Mouse (Mus musculus): ENCODE data around the gene Tet2. TPM values are rescaled to one million over a fixed set of nuclear protein-coding genes. Genes with fewer than 3 reads are reported as not detected.

The Tet2 gene
- polyA plus RNA-seq, 1 experiment from 2014 or later: 28.4 TPM

DNA sequence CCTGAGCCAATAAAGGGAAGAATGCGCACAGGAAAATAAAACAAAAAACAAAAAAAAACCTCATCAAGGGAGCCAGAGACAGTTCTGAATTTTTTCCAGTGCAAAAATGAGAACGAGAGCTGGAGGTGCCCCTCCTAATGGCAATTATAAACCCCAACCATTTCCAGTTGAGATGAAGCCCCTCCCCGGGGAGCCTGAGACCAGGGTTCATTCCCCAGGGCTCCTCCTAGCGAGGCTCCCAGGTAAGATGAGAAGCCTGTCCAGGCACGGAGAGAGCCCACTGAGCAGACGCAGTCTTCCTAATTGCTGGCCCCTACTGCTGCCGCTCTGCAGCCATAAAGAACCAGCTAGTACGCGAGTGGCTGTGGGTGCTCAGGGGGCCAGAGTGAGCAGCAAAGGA lies 34.2 kb upstream of the Tet2 start:
- WGBS: 42% methylated on average over 9 of the region's 9 CpGs

DNA sequence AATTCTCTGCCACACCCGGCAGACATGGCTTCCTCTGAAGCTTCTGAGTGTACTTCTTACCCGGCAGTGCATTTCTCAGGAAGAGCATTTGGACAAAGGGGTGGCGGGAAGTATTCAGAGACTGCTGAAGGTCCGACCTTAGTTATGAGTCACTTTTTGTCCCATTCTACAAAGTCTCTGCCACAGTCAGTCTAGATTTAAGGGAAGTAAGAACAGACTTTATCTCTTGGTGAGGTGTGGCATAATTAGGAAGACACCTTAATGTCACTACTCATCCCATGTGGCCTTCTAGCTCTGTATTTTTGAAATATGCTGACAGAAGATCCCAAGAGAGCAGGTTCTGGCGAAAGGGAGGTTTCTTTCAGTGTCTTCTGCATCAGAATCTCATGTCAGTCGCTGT lies 30.0 kb upstream of the Tet2 start:
- WGBS: 86% methylated on average over 6 of the region's 6 CpGs

More for the DNA sequence above, 34.2 kb upstream of the Tet2 start:
- Histone ChIP-seq H3K36me3 (ENCODE audit: control insufficient read depth, insufficient read depth, low read length) (no peaks in the 10 kb centered on the region), H3K9me3 (ENCODE audit: control insufficient read depth, low read length) (no peaks in the 10 kb centered on the region), H3K4me3 (ENCODE audit: low read depth, low read length) (no peak overlapping the region), H3K27me3 (ENCODE audit: control insufficient read depth, insufficient read depth, low read length) (no peaks in the 10 kb centered on the region), H3K9ac (replicated peaks; ENCODE audit: low read depth, low read length) (no peak overlapping the region), H3K27ac (ENCODE audit: low read depth, low read length) (no peak overlapping the region), H3K4me2 (ENCODE audit: low read depth, low read length) (no peak overlapping the region), H3K4me1 (ENCODE audit: control insufficient read depth, insufficient read depth, low read length) (no peaks in the 10 kb centered on the region)
- no peak for ATAC-seq (ENCODE audit: low read depth)

DNA sequence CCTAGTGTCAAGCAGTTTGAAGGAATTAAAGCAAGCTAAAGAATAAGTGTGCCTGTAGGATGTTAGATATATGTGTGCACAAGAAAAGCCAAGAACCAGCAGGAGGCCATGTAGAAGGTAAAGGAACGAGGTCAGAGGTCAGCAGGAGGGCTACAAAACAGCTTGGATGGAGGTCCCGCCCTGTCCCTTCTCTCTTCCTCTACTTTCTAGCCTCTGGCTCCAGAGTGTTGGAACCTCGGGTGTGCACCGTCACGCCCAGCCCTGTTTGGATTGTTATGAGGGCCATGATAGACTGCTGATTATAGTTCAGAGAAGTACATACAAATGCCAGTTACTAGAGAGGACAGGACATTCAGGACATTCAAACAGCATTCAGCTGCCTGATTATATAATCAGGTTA lies 27.0 kb upstream of the Tet2 start:
- Histone ChIP-seq H3K4me1 (ENCODE audit: control insufficient read depth, insufficient read depth, low read length) (no peaks in the 10 kb centered on the region), H3K4me2 (ENCODE audit: low read depth, low read length) (no peak overlapping the region), H3K9ac (replicated peaks; ENCODE audit: low read depth, low read length) (no peak overlapping the region), H3K27me3 (ENCODE audit: control insufficient read depth, insufficient read depth, low read length) (no peaks in the 10 kb centered on the region), H3K27ac (ENCODE audit: low read depth, low read length) (no peak overlapping the region), H3K4me3 (ENCODE audit: low read depth, low read length) (no peak overlapping the region), H3K9me3 (ENCODE audit: control insufficient read depth, low read length) (no peaks in the 10 kb centered on the region; the same call in 1 of the 2 replicates), H3K36me3 (ENCODE audit: control insufficient read depth, insufficient read depth, low read length) (no peaks in the 10 kb centered on the region)
- 78% methylated on average over 5 of the region's 5 CpGs for WGBS
- no peak for ATAC-seq (ENCODE audit: low read depth)

More for the DNA sequence above, 30.0 kb upstream of the Tet2 start:
- Histone ChIP-seq H3K4me1 (ENCODE audit: control insufficient read depth, insufficient read depth, low read length) (no peaks in the 10 kb centered on the region), H3K36me3 (ENCODE audit: control insufficient read depth, insufficient read depth, low read length) (no peaks in the 10 kb centered on the region), H3K27ac (ENCODE audit: low read depth, low read length) (no peak overlapping the region), H3K27me3 (ENCODE audit: control insufficient read depth, insufficient read depth, low read length) (no peaks in the 10 kb centered on the region), H3K9ac (replicated peaks; ENCODE audit: low read depth, low read length) (no peak overlapping the region), H3K4me3 (ENCODE audit: low read depth, low read length) (no peak overlapping the region), H3K9me3 (ENCODE audit: control insufficient read depth, low read length) (no peaks in the 10 kb centered on the region; the same call in 1 of the 2 replicates), H3K4me2 (ENCODE audit: low read depth, low read length) (no peak overlapping the region)
- no peak for ATAC-seq (ENCODE audit: low read depth)

DNA sequence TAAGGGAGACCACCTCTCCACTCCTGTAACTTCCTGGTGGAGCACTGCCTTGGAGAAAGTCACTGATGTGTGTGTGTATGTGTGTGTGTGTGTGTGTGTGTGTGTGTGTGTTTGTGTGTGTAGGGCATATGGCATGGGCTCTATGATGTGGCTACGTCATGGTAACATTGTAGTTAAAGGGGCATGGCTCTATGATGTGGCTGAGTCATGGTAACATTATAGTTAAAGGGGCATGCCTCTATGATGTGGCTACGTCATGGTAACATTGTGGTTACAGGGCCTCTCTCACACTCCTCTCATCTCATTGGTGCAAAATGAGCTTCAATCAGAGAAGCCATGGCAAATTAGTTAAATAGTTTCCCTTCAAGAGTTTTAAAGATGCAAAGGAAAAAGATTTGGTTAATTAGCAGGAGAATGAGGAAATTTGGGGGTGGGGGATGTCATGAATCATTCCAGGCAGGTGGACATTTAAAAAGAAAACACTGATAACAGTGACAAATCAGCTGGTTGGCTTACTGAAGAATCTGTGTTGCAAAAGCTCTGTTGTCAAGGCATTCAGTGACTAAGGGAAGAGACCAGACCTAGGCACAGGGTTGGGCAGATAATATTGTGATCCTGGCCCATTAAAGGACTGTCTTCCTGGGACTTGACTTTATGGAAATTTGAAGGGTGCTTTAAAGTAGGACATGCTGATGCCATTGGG lies 18.7 kb upstream of the Tet2 start:
- H3K36me3 ChIP-seq (ENCODE audit: control insufficient read depth, insufficient read depth, low read length): no peaks in the 10 kb centered on the region
- 82% methylated on average over 2 of the region's 2 CpGs for WGBS

GRCm38 (mm10) chr3:133559413-133560114 lies 14.6 kb upstream of the Tet2 start:
- 87% methylated on average over 6 of the region's 6 CpGs for WGBS
- Histone ChIP-seq H3K27me3 (ENCODE audit: control insufficient read depth, insufficient read depth, low read length) (no peaks in the 10 kb centered on the region), H3K9me3 (ENCODE audit: control insufficient read depth, low read length) (no peaks in the 10 kb centered on the region), H3K9ac (replicated peaks; ENCODE audit: low read depth, low read length) (no peak overlapping the region), H3K4me1 (ENCODE audit: control insufficient read depth, insufficient read depth, low read length) (no peaks in the 10 kb centered on the region), H3K4me3 (ENCODE audit: low read depth, low read length) (no peak overlapping the region), H3K27ac (ENCODE audit: low read depth, low read length) (no peak overlapping the region), H3K4me2 (ENCODE audit: low read depth, low read length) (no peak overlapping the region), H3K36me3 (ENCODE audit: control insufficient read depth, insufficient read depth, low read length) (no peaks in the 10 kb centered on the region)
- no peak; the same call in 1 of the 2 replicates for ATAC-seq (ENCODE audit: low read depth)

More for the DNA sequence above, 18.7 kb upstream of the Tet2 start:
- H3K27me3 ChIP-seq (ENCODE audit: control insufficient read depth, insufficient read depth, low read length): no peaks in the 10 kb centered on the region
- no peaks in the 10 kb centered on the region for H3K9me3 ChIP-seq (ENCODE audit: control insufficient read depth, low read length)
- no peak overlapping the region for H3K4me3 ChIP-seq (ENCODE audit: low read depth, low read length)
- no peak for ATAC-seq (ENCODE audit: low read depth)
- no peak overlapping the region for H3K9ac ChIP-seq (replicated peaks; ENCODE audit: low read depth, low read length)
- no peak overlapping the region for H3K27ac ChIP-seq (ENCODE audit: low read depth, low read length)
- H3K4me2 ChIP-seq (ENCODE audit: low read depth, low read length): no peak overlapping the region
- H3K4me1 ChIP-seq (ENCODE audit: control insufficient read depth, insufficient read depth, low read length): no peaks in the 10 kb centered on the region

GRCm38 (mm10) chr3:133557602-133558001 lies 12.7 kb upstream of the Tet2 start:
- ATAC-seq (ENCODE audit: low read depth): no peak
- WGBS: 80% methylated on average over 6 of the region's 6 CpGs
- Histone ChIP-seq H3K4me3 (ENCODE audit: low read depth, low read length) (no peak overlapping the region), H3K36me3 (ENCODE audit: control insufficient read depth, insufficient read depth, low read length) (no peaks in the 10 kb centered on the region), H3K27me3 (ENCODE audit: control insufficient read depth, insufficient read depth, low read length) (no peaks in the 10 kb centered on the region), H3K4me1 (ENCODE audit: control insufficient read depth, insufficient read depth, low read length) (no peaks in the 10 kb centered on the region), H3K4me2 (ENCODE audit: low read depth, low read length) (no peak overlapping the region), H3K9me3 (ENCODE audit: control insufficient read depth, low read length) (no peaks in the 10 kb centered on the region), H3K9ac (replicated peaks; ENCODE audit: low read depth, low read length) (no peak overlapping the region), H3K27ac (ENCODE audit: low read depth, low read length) (no peak overlapping the region)

DNA sequence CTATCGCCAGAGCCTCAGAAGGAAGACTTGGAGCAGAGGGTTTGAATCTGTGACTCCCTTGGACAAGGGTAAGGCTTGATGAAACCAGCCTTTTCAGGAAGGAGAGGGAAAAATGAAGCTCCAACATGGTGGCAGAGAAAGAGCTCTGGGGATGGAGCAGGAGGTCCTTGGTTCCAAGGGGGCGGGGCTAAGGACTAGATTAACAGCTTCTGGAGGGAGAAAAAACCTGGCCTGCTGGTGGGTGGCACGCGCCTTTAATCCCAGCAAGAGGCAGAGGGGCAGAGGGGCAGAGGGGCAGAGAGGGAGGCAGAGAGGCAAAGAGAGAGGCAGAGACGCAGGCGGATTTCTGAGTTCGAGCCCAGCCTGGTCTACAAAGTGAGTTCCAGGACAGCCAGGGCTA lies 12.2 kb upstream of the Tet2 start:
- Histone ChIP-seq H3K9me3 (ENCODE audit: control insufficient read depth, low read length) (no peaks in the 10 kb centered on the region), H3K27ac (ENCODE audit: low read depth, low read length) (no peak overlapping the region), H3K9ac (replicated peaks; ENCODE audit: low read depth, low read length) (no peak overlapping the region), H3K27me3 (ENCODE audit: control insufficient read depth, insufficient read depth, low read length) (no peaks in the 10 kb centered on the region), H3K4me2 (ENCODE audit: low read depth, low read length) (no peak overlapping the region), H3K4me3 (ENCODE audit: low read depth, low read length) (no peak overlapping the region), H3K36me3 (ENCODE audit: control insufficient read depth, insufficient read depth, low read length) (no peaks in the 10 kb centered on the region), H3K4me1 (ENCODE audit: control insufficient read depth, insufficient read depth, low read length) (no peaks in the 10 kb centered on the region)
- no peak for ATAC-seq (ENCODE audit: low read depth)
- 81% methylated on average over 7 of the region's 7 CpGs for WGBS

- H3K27me3 ChIP-seq (ENCODE audit: control insufficient read depth, insufficient read depth, low read length): no peaks in the 10 kb centered on the region
- no peak overlapping the region for H3K4me3 ChIP-seq (ENCODE audit: low read depth, low read length)
- no peaks in the 10 kb centered on the region for H3K4me1 ChIP-seq (ENCODE audit: control insufficient read depth, insufficient read depth, low read length)
- no peak for ATAC-seq (ENCODE audit: low read depth)
- no peaks in the 10 kb centered on the region for H3K9me3 ChIP-seq (ENCODE audit: control insufficient read depth, low read length)
- H3K36me3 ChIP-seq (ENCODE audit: control insufficient read depth, insufficient read depth, low read length): no peaks in the 10 kb centered on the region
- H3K9ac ChIP-seq (replicated peaks; ENCODE audit: low read depth, low read length): no peak overlapping the region
- H3K4me2 ChIP-seq (ENCODE audit: low read depth, low read length): no peak overlapping the region
- 87% methylated on average over 7 of the region's 7 CpGs for WGBS
- no peak overlapping the region for H3K27ac ChIP-seq (ENCODE audit: low read depth, low read length)
Observed at GRCm38 (mm10) chr3:133555378-133555777, 10.4 kb upstream of the Tet2 start.

DNA sequence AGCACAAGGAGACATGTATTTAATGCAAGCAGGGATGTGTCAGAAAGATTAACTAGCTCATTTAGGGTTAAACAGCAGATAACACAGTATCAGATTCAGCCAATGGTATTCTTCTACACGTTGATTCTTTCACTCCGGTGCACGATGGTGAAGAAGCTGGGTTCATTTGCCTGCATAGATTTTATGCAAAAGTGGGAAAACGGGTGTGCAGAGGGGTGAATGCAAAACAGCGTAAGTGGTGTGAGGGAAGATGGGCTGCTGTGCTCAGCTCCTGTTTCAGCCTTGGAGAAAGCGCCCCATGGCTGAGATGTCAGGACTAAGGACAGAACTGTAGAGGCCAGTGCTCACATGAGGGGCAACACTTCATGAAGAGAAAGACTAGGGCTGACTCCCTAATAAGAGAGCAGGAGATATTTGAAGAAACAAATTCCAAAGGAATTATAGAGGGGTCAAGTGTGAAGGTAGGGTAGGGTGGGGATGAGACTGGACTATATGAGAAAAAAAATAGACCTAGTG lies 9.7 kb upstream of the Tet2 start:
- no peaks in the 10 kb centered on the region for H3K9me3 ChIP-seq (ENCODE audit: control insufficient read depth, low read length)
- H3K4me2 ChIP-seq (ENCODE audit: low read depth, low read length): no peak overlapping the region
- H3K4me1 ChIP-seq (ENCODE audit: control insufficient read depth, insufficient read depth, low read length): no peaks in the 10 kb centered on the region
- WGBS: 85% methylated on average over 6 of the region's 6 CpGs
- H3K4me3 ChIP-seq (ENCODE audit: low read depth, low read length): no peak overlapping the region
- no peak for ATAC-seq (ENCODE audit: low read depth)
- no peaks in the 10 kb centered on the region for H3K27me3 ChIP-seq (ENCODE audit: control insufficient read depth, insufficient read depth, low read length)
- no peaks in the 10 kb centered on the region for H3K36me3 ChIP-seq (ENCODE audit: control insufficient read depth, insufficient read depth, low read length)
- H3K9ac ChIP-seq (replicated peaks; ENCODE audit: low read depth, low read length): no peak overlapping the region
- no peak overlapping the region for H3K27ac ChIP-seq (ENCODE audit: low read depth, low read length)

All from neural tube, embryonic 14.5 days (tissue).